Mouse (Mus musculus) mature B cell (primary cell): ENCODE results near the gene Odf3b.

Source experiments
- in situ Hi-C: fragments of 300-500 bp; cut with MboI; formaldehyde crosslinking; loops from 2 replicates; pipeline ENCODE4 v1.14.3; 2019

The Odf3b gene

GRCm38 (mm10) chr15:89378831-89379401 is at the start of gene Odf3b:
Odf3b (minus strand) TSS chr15:89379282.
- in situ Hi-C loops = no loop called here

GRCm38 (mm10) chr15:89428136-89428790 is 49.2 kb upstream of the Odf3b start:
- in situ Hi-C loops = no loop called here

- in situ Hi-C loops = no loop called here
These were observed 47.6 kb upstream of the Odf3b start for GRCm38 (mm10) chr15:89426716-89427115.

- in situ Hi-C loops = no loop called here
These were observed 46.6 kb upstream of the Odf3b start, which contains the start of gene Cpt1b for GRCm38 (mm10) chr15:89425711-89426121. Cpt1b (minus strand) TSS chr15:89425863.

- in situ Hi-C loops = no loop called here
These were observed 45.5 kb upstream of the Odf3b start for GRCm38 (mm10) chr15:89424621-89425020.

GRCm38 (mm10) chr15:89421938-89422337 is 42.9 kb upstream of the Odf3b start:
- in situ Hi-C loops = no loop called here

- in situ Hi-C loops = no loop called here
These were observed 36.2 kb upstream of the Odf3b start for GRCm38 (mm10) chr15:89415282-89415681.

- in situ Hi-C loops = no loop called here
These were observed 31.0 kb upstream of the Odf3b start, which contains the start of gene Syce3 for GRCm38 (mm10) chr15:89410118-89410517. Syce3 (minus strand) TSS chr15:89410503.

- in situ Hi-C loops = no loop called here
These were observed 27.6 kb upstream of the Odf3b start for GRCm38 (mm10) chr15:89406691-89407090.

- in situ Hi-C loops = no loop called here
These were observed 25.9 kb upstream of the Odf3b start for GRCm38 (mm10) chr15:89404831-89405623.

- in situ Hi-C loops = no loop called here
These were observed 23.4 kb upstream of the Odf3b start for GRCm38 (mm10) chr15:89402471-89402870.

GRCm38 (mm10) chr15:89399716-89400115 is 20.6 kb upstream of the Odf3b start:
- in situ Hi-C loops = no loop called here

- in situ Hi-C loops = no loop called here
These were observed 19.1 kb upstream of the Odf3b start for GRCm38 (mm10) chr15:89398146-89398545.

GRCm38 (mm10) chr15:89396883-89397282 is 17.8 kb upstream of the Odf3b start:
- in situ Hi-C loops = no loop called here

GRCm38 (mm10) chr15:89390081-89390480 is 11.0 kb upstream of the Odf3b start:
- in situ Hi-C loops = no loop called here

GRCm38 (mm10) chr15:89387127-89387526 is 8.0 kb upstream of the Odf3b start:
- in situ Hi-C loops = no loop called here

- in situ Hi-C loops = no loop called here
These were observed 5.5 kb upstream of the Odf3b start, which contains the start of gene Klhdc7b for GRCm38 (mm10) chr15:89384617-89385016. Klhdc7b (plus strand) TSS chr15:89384917.

GRCm38 (mm10) chr15:89379429-89379828 is 347 bp upstream of the Odf3b start:
- in situ Hi-C loops = no loop called here

- in situ Hi-C loops = no loop called here
These were observed 899 bp downstream of the Odf3b start for GRCm38 (mm10) chr15:89377938-89378828.

GRCm38 (mm10) chr15:89377362-89377761 is 1.7 kb downstream of the Odf3b start:
- in situ Hi-C loops = no loop called here

- in situ Hi-C loops = no loop called here
These were observed 2.1 kb downstream of the Odf3b start, which contains the start of gene Tymp for GRCm38 (mm10) chr15:89376957-89377356. Tymp (minus strand) TSS chr15:89377039.

- in situ Hi-C loops = no loop called here
These were observed 3.0 kb downstream of the Odf3b start for GRCm38 (mm10) chr15:89376040-89376439.
